Mouse (Mus musculus) G1E (cell line): ENCODE measurements at regions not wholly inside any gene's neighbourhood (a gene's known extent, or its start where the extent isn't known, plus 50 kb on each side); places are given as distances from the start of the nearest gene placed in this dataset.

Source experiments
- CTCF ChIP-seq: IDR thresholded peaks from 2 replicates; pipeline ENCODE4 v1.5.1; 2012; ENCODE audit warnings: low read depth, low read length, inconsistent platforms, mixed read lengths
- GATA1 ChIP-seq: IDR thresholded peaks from 2 replicates; pipeline ENCODE4 v1.6.1; 2012; ENCODE audit warnings: borderline replicate concordance, low read length, inconsistent platforms, mixed read lengths

GRCm38 (mm10) chr5:148615706-148616366 is 63.2 kb upstream of the Ubl3 start:
- no peak for TF ChIP-seq CTCF
- no peak for TF ChIP-seq GATA1
